Mouse (Mus musculus) thymus, adult 2 months (tissue): ENCODE results near the gene Mycn. TPM values are rescaled to one million over a fixed set of nuclear protein-coding genes. Genes with fewer than 3 reads are reported as not detected.
A peak's percentile ranks its signal among the peaks of the same experiment; 100 is the strongest.

Experiments
- DNase-seq: peaks from one replicate; pipeline ENCODE4 v3.0.0; 2021
- H3K27ac ChIP-seq: fragments of 200-500 bp; 2 replicates; pipeline ENCODE4 v1.5.1; 2012; ENCODE audit warnings: low read length, control low read depth; ENCODE audit not compliant: control insufficient read depth, insufficient read depth
- H3K27me3 ChIP-seq: fragments of 200-500 bp; 2 replicates; pipeline ENCODE4 v1.6.1; 2012; ENCODE audit warnings: mild to moderate bottlenecking, low read length, moderate library complexity, mixed read lengths; ENCODE audit not compliant: control insufficient read depth, insufficient read depth
- H3K36me3 ChIP-seq: fragments of 200-500 bp; 2 replicates; pipeline ENCODE4 v1.6.1; 2012; ENCODE audit warnings: mild to moderate bottlenecking, low read length, moderate library complexity; ENCODE audit not compliant: control insufficient read depth, insufficient read depth
- H3K4me1 ChIP-seq: fragments of 200-500 bp; replicated peaks from 2 replicates; pipeline ENCODE4 v1.6.1; 2012; ENCODE audit warnings: low read length; ENCODE audit not compliant: control insufficient read depth, insufficient read depth
- H3K4me3 ChIP-seq: fragments of 200-500 bp; 2 replicates; pipeline ENCODE4 v1.5.1; 2012; ENCODE audit warnings: mild to moderate bottlenecking, low read length, control low read depth, moderate library complexity; ENCODE audit not compliant: control insufficient read depth, insufficient read depth
- CTCF ChIP-seq: fragments of 200-500 bp; IDR thresholded peaks from 2 replicates; pipeline ENCODE4 v1.5.1; 2012; ENCODE audit warnings: mild to moderate bottlenecking, control low read depth, low read length, moderate library complexity, borderline replicate concordance; ENCODE audit not compliant: control insufficient read depth, poor library complexity, insufficient read depth; ENCODE audit errors: extremely low read depth
- POLR2A ChIP-seq: fragments of 200-500 bp; IDR thresholded peaks from 2 replicates; pipeline ENCODE4 v1.6.1; 2012; ENCODE audit warnings: mild to moderate bottlenecking, low read length, control low read depth, moderate library complexity; ENCODE audit not compliant: control insufficient read depth, poor library complexity, insufficient read depth; ENCODE audit errors: extremely low read depth
- WGBS: fragments of 180-500 bp; shearing (Covaris S2); methylation state at CpG from one replicate; pipeline ENCODE4 v1.1.7; 2018; 5-methylcytosine and 5-hydroxymethylcytosine counted together
- polyA plus RNA-seq: library from polyadenylated mRNA; depleted of rRNA; stranded (reverse); fragments of >200 nt; gene quantifications from 2 replicates; pipeline ENCODE4 v1.2.3, GENCODE M21; 2012

Mycn gene
- polyA plus RNA-seq, 1 experiment: 2.9 TPM

DNA sequence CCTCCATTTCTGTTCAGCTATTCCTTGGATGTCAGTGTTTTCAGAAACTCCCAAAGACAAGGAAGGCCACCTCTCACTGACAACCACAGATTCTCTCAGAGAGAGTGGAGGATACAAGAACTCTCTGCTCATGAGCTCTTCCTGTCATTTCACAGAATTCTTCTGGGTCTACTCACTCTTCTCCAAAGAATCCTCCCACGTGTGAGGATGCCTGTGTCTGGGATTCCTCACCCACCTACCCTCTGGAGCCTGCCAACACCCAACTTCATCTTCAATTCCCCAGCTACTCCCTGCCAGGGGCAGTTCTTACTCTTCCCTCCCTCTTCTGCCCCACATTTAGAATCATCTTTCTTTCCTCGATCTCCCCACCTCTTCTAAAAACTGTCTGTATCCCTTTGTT lies 26.2 kb upstream of the Mycn start:
- no peaks in the 10 kb centered on the region for H3K4me1 ChIP-seq
- H3K36me3 ChIP-seq: no peaks in the 10 kb centered on the region
- no peaks in the 10 kb centered on the region for H3K27me3 ChIP-seq
- TF ChIP-seq POLR2A (no peak), CTCF (no peak)
- H3K27ac ChIP-seq: no peak overlapping the region
- no peak for DNase-seq
- WGBS: 73% methylated on average over 2 of the region's 2 CpGs
- H3K4me3 ChIP-seq: no peak overlapping the region

DNA sequence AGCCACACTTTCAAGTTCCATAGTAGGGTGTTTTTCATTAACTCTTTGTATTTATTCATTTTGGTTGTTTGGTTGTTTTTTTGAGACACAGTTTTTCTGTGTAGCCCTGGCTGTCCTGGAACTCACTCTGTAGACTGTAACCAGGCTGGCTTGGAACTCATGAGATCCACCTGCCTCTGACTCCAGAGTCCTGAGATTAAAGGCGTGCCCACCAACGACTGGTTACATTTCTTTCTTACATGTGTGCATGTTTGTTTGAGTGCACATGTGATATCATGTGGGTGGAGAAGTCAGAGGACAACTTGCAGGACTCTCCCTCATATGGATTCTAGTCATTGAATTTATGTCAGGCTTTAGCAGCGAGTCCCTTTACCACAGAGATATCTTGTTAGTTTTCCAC lies 23.1 kb upstream of the Mycn start:
- 92% methylated on average over 3 of the region's 3 CpGs for WGBS
- Histone ChIP-seq H3K27me3 (no peaks in the 10 kb centered on the region), H3K36me3 (no peaks in the 10 kb centered on the region), H3K4me3 (no peak overlapping the region), H3K4me1 (no peaks in the 10 kb centered on the region), H3K27ac (no peak overlapping the region)
- TF ChIP-seq CTCF: no peak
- no peak for TF ChIP-seq POLR2A
- no peak for DNase-seq

DNA sequence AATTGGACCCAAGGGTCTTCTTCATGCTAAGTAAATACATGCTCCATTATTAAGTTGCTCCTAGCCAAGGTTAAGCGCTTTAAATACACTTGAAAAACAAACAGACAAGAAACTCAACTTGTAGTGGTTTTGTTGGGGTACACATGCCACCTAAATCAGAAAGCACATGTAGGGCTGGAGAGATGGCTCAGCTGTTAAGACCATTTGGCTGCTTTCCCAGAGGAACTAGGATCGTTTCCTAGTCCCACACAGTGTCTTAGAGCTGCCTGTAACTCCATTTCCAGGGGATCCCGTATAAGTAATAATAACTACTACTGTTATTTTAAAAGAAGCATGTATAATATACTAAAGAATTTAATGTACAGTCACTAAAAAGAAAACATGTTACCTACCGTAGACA lies 5.9 kb upstream of the Mycn start:
- 81% methylated on average over 4 of the region's 4 CpGs for WGBS
- Histone ChIP-seq H3K27ac (no peak overlapping the region), H3K36me3 (no peaks in the 10 kb centered on the region), H3K4me3 (no peak overlapping the region), H3K27me3 (no peaks in the 10 kb centered on the region), H3K4me1 (no peaks in the 10 kb centered on the region; the same call in 1 of the 2 replicates)
- no peak for TF ChIP-seq CTCF
- no peak for TF ChIP-seq POLR2A
- no peak for DNase-seq

DNA sequence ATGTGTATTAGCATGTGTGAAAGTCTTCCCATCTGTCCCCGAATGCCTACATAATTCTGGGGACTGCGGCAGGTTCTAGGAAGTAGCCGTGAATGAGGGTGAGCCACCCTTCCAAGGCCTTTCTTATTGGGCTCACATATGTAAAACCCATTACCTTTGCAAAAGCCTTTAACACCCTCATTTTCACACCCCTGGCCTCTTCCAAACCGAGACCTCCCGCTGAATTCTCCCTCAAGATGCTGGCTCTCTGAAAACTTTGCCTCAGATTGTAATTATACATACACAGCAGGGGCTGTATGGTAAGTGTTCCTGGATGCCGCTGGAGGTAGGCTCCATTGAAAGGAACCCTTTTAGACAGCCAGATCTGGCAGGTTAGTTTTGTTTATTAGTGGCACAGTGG lies 1.6 kb upstream of the Mycn start:
- no peak for DNase-seq
- Histone ChIP-seq H3K27me3 (peaks cover 9% of the 10 kb centered on the region), H3K27ac (no peak overlapping the region), H3K4me3 (no peak overlapping the region), H3K36me3 (no peaks in the 10 kb centered on the region), H3K4me1 (peaks cover 32% of the 10 kb centered on the region)
- WGBS: 95% methylated on average over 6 of the region's 6 CpGs
- TF ChIP-seq CTCF: no peak
- no peak for TF ChIP-seq POLR2A

GRCm38 (mm10) chr12:12942364-12943050 lies 793 bp upstream of the Mycn start:
- peak overlapping the region; percentile 43; the same call in 1 of the 2 replicates for H3K27ac ChIP-seq
- H3K27me3 ChIP-seq: peaks cover 9% of the 10 kb centered on the region
- peak overlapping the region; percentile 64 for H3K4me3 ChIP-seq
- 3% methylated on average over 47 of the region's 47 CpGs for WGBS
- H3K4me1 ChIP-seq: peaks cover 37% of the 10 kb centered on the region
- TF ChIP-seq POLR2A (peak; percentile 22; the same call in 1 of the 2 replicates), CTCF (peak; percentile 83; the same call in 1 of the 2 replicates)
- no peaks in the 10 kb centered on the region for H3K36me3 ChIP-seq
- DNase-seq: peak; percentile 87

- TF ChIP-seq CTCF (no peak), POLR2A (no peak)
- Histone ChIP-seq H3K4me1 (peaks cover 44% of the 10 kb centered on the region), H3K4me3 (peak overlapping the region; percentile 64), H3K27me3 (peaks cover 9% of the 10 kb centered on the region), H3K27ac (no peak overlapping the region), H3K36me3 (no peaks in the 10 kb centered on the region)
- DNase-seq: peak; percentile 28
- under 1% methylated on average over 20 of the region's 20 CpGs for WGBS
These were observed 597 bp downstream of the Mycn start for GRCm38 (mm10) chr12:12941129-12941504.
